Mouse (Mus musculus) neural tube, embryonic 14.5 days (tissue): ENCODE measurements around the gene Cit. TPM values are rescaled to one million over a fixed set of nuclear protein-coding genes. Genes with fewer than 3 reads are reported as not detected.
"Not testable (repeated sequence)": the region's sequence is repeated elsewhere in the genome, so short reads cannot be mapped to it uniquely, and the experiment has no call there.

Source experiments
- ATAC-seq: fragments of 200-750 bp; cut with Nextera tagmentation; 2 replicates; pipeline ENCODE4 v1.8.0; 2017; ENCODE audit warnings: low read depth, mild to moderate bottlenecking, moderate TSS enrichment, moderate library complexity
- H3K27ac ChIP-seq: fragments of 300-500 bp; sonication (generic); 2 replicates; pipeline ENCODE4 v1.5.1; 2014; ENCODE audit warnings: low read depth, mild to moderate bottlenecking, control low read depth, low read length, moderate library complexity, mixed read lengths
- H3K27me3 ChIP-seq: fragments of 300-500 bp; sonication (generic); 2 replicates; pipeline ENCODE4 v1.6.1; 2014; ENCODE audit warnings: low read length; ENCODE audit not compliant: control insufficient read depth, insufficient read depth
- H3K36me3 ChIP-seq: fragments of 300-500 bp; sonication (generic); 2 replicates; pipeline ENCODE4 v1.6.1; 2014; ENCODE audit warnings: low read length, mixed read lengths; ENCODE audit not compliant: control insufficient read depth, insufficient read depth
- H3K4me1 ChIP-seq: fragments of 300-500 bp; sonication (generic); 2 replicates; pipeline ENCODE4 v1.6.1; 2014; ENCODE audit warnings: low read length; ENCODE audit not compliant: control insufficient read depth, insufficient read depth
- H3K4me2 ChIP-seq: fragments of 300-500 bp; sonication (generic); 2 replicates; pipeline ENCODE4 v1.6.1; 2014; ENCODE audit warnings: mild to moderate bottlenecking, low read depth, low read length, control low read depth
- H3K4me3 ChIP-seq: fragments of 300-500 bp; sonication (generic); 2 replicates; pipeline ENCODE4 v1.5.1; 2014; ENCODE audit warnings: low read depth, low read length, control low read depth, mixed read lengths
- H3K9ac ChIP-seq: fragments of 300-500 bp; sonication (generic); replicated peaks from 2 replicates; pipeline ENCODE4 v1.6.1; 2014; ENCODE audit warnings: low read depth, mild to moderate bottlenecking, control low read depth, low read length, mixed read lengths
- H3K9me3 ChIP-seq: fragments of 300-500 bp; sonication (generic); 2 replicates; pipeline ENCODE4 v1.6.1; 2016; ENCODE audit warnings: low read length; ENCODE audit not compliant: control insufficient read depth
- WGBS: fragments of 180-500 bp; shearing (Covaris S2); extraction: QIAGEN DNeasy Blood & Tissue Kit; methylation state at CpG from one replicate; pipeline ENCODE4 v1.1.7; 2014; 5-methylcytosine and 5-hydroxymethylcytosine counted together
- polyA plus RNA-seq: library from polyadenylated mRNA; unstranded; fragments of >200 nt; fragmentation: Nextera tagmentation; extraction: Ambion mirVana; gene quantifications from 2 replicates; pipeline ENCODE4 v1.2.1, GENCODE M21; 2014

Cit gene
- polyA plus RNA-seq, 1 experiment from 2014 or later: 34.0 TPM

GRCm38 (mm10) chr5:115832754-115833153, 12.3 kb upstream of the Cit start:
- no peak overlapping the region for H3K9ac ChIP-seq
- H3K36me3 ChIP-seq: no peaks in the 10 kb centered on the region
- no peaks in the 10 kb centered on the region for H3K4me1 ChIP-seq
- WGBS: 94% methylated on average over 2 of the region's 2 CpGs
- no peak overlapping the region for H3K4me2 ChIP-seq
- H3K9me3 ChIP-seq: no peaks in the 10 kb centered on the region
- no peak overlapping the region for H3K4me3 ChIP-seq
- H3K27ac ChIP-seq: no peak overlapping the region
- no peaks in the 10 kb centered on the region for H3K27me3 ChIP-seq
- no peak for ATAC-seq

DNA sequence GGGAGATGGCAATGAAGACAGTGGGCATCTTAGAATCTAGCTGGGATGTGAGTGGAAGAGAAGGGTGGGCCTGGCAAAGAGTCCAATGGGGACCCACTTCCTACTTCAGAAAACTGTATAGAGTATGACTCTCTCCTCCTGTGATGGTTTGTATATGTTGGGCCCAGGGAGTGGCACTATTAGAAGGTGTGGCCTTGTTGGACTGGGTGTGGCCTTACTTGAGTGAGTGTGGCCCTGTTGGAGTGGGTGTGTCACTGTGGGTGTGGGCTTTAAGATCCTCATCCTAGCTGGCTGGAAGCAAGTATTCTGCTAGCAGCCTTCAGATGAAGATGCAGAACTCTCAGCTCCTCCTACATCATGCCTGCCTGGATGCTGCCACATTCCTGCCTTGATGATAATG, 11.3 kb upstream of the Cit start:
- not testable (repeated sequence) for ATAC-seq, H3K4me1 ChIP-seq, H3K36me3 ChIP-seq, H3K4me3 ChIP-seq, H3K27ac ChIP-seq, H3K27me3 ChIP-seq, H3K4me2 ChIP-seq, H3K9me3 ChIP-seq, H3K9ac ChIP-seq

- Histone ChIP-seq H3K4me1 (no peaks in the 10 kb centered on the region), H3K36me3 (no peaks in the 10 kb centered on the region), H3K4me3 (no peak overlapping the region), H3K27ac (no peak overlapping the region), H3K4me2 (no peak overlapping the region), H3K9ac (no peak overlapping the region), H3K27me3 (no peaks in the 10 kb centered on the region), H3K9me3 (no peaks in the 10 kb centered on the region)
- WGBS: 62% methylated on average over 7 of the region's 7 CpGs
- ATAC-seq: no peak
Measured at GRCm38 (mm10) chr5:115835291-115835690, 9.8 kb upstream of the Cit start.

DNA sequence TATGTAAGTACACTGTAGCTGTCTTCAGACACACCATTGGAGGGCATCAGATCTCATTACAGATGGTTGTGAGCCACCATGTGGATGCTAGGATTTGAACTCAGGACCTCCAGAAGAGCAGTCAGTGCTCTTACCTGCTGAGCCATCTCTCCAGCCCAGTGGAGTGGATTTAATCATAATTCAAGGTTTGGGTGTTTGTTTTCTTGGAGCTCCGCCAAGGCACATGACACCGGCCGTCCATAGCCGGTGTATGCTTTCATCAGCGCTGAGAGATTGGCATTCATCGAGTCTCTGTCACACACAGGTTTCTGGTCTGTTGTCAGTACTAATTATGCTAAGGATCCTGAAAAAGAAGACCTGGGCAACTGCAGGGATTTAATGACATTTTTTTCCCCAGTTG, 7.0 kb upstream of the Cit start:
- no peaks in the 10 kb centered on the region for H3K27me3 ChIP-seq
- H3K9ac ChIP-seq: no peak overlapping the region
- no peak overlapping the region for H3K27ac ChIP-seq
- H3K4me2 ChIP-seq: no peak overlapping the region
- no peaks in the 10 kb centered on the region for H3K4me1 ChIP-seq
- no peaks in the 10 kb centered on the region for H3K36me3 ChIP-seq
- no peaks in the 10 kb centered on the region for H3K9me3 ChIP-seq
- ATAC-seq: no peak
- WGBS: 84% methylated on average over 6 of the region's 6 CpGs
- H3K4me3 ChIP-seq: no peak overlapping the region

- Histone ChIP-seq H3K36me3 (no peaks in the 10 kb centered on the region), H3K9me3 (no peaks in the 10 kb centered on the region), H3K27ac (no peak overlapping the region), H3K4me3 (no peak overlapping the region), H3K9ac (no peak overlapping the region), H3K4me2 (no peak overlapping the region), H3K4me1 (peaks cover 5% of the 10 kb centered on the region; the same call in 1 of the 2 replicates), H3K27me3 (no peaks in the 10 kb centered on the region)
- no peak for ATAC-seq
- 91% methylated on average over 4 of the region's 5 CpGs for WGBS
Measured at GRCm38 (mm10) chr5:115840453-115840852, 4.6 kb upstream of the Cit start.

DNA sequence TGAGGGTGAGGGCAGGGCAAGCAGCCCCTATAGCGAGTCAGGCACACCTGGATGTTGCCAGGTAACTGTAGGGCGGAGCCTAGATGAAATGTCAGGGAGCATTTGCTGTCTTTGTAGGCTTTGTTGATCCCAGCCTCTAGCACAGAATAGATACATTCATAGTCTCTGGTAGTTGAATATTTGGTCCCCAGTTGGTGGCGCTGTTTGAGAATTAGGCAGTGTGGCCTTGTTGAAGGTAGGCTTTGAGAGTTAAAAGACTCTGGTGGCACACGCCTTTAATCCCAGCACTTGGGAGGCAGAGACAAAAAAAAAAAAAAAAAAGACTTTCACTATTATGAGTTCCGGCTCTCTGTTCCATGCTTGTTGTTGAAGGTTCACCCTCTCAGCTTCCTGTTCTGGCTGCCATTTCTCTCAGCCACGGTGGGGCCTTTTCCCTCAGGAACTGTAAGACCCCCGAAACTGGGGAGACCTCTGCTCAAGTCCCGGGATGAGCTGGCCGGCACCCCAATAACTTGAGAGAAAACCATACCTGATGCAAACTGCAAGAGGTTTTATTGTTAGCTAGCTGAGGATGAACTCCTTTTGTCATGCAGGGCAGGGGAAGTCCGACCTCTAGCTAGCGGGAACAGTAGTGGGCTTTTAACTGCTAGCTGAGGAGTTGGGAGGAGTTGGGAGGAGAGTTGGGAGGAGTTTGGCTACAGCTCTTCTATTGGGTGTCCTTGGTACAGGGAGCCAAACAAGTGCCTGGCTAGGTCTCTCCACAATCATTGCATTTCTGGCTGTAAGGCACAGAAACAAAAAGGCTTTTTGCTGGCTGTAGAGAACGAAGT, 3.9 kb upstream of the Cit start:
- WGBS: 75% methylated on average over 12 of the region's 12 CpGs
- ATAC-seq: no peak
- H3K27ac ChIP-seq: no peak overlapping the region
- H3K36me3 ChIP-seq: no peaks in the 10 kb centered on the region
- H3K4me3 ChIP-seq: no peak overlapping the region
- H3K9me3 ChIP-seq: no peaks in the 10 kb centered on the region
- no peak overlapping the region for H3K4me2 ChIP-seq
- no peak overlapping the region for H3K9ac ChIP-seq
- H3K27me3 ChIP-seq: no peaks in the 10 kb centered on the region
- peaks cover 5% of the 10 kb centered on the region; the same call in 1 of the 2 replicates for H3K4me1 ChIP-seq

GRCm38 (mm10) chr5:115844368-115844765, 711 bp upstream of the Cit start:
- Histone ChIP-seq H3K9ac (peak overlapping the region; percentile 34; the same call in 1 of the 2 replicates), H3K4me3 (peak overlapping the region; percentile 42), H3K27ac (no peak overlapping the region), H3K4me1 (peaks cover 5% of the 10 kb centered on the region; the same call in 1 of the 2 replicates), H3K4me2 (peak overlapping the region; percentile 57), H3K9me3 (no peaks in the 10 kb centered on the region), H3K36me3 (no peaks in the 10 kb centered on the region), H3K27me3 (no peaks in the 10 kb centered on the region)
- WGBS: 6% methylated on average over 12 of the region's 12 CpGs
- ATAC-seq: no peak

DNA sequence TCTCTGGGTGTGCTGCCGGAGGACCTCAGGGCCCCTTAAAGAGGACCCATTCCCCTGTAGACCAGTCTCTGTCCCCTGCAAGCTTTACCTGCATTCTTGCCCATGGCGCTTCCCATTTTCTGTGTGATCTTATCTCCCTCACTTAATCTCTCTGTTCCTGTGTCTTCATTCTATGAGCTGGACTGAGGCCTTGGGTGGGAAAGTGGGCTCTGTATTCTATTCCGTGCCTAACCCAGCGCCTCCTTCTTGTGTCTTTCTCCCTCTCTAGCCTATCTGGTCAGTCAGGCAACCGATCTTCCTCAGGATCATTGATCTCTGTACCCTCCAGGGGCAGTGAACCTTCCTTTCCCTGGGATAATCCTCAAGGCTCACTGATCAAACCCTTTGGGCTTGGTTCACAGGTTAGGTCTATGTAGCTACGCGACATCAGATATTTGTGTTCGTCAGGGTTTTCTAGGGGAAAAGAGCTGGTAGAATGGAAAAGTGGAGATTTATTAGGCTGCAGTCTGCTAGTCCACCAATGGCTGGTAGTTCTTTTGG, 627 bp downstream of the Cit start:
- no peaks in the 10 kb centered on the region for H3K9me3 ChIP-seq
- peaks cover 5% of the 10 kb centered on the region; the same call in 1 of the 2 replicates for H3K4me1 ChIP-seq
- H3K27ac ChIP-seq: no peak overlapping the region
- no peaks in the 10 kb centered on the region for H3K27me3 ChIP-seq
- H3K36me3 ChIP-seq: no peaks in the 10 kb centered on the region
- WGBS: 31% methylated on average over 8 of the region's 8 CpGs
- ATAC-seq: no peak
- no peak overlapping the region for H3K9ac ChIP-seq
- peak overlapping the region; percentile 42 for H3K4me3 ChIP-seq
- peak overlapping the region; percentile 57 for H3K4me2 ChIP-seq

- WGBS: 91% methylated on average over 8 of the region's 8 CpGs
- Histone ChIP-seq H3K4me3 (no peak overlapping the region), H3K9me3 (no peaks in the 10 kb centered on the region), H3K36me3 (no peaks in the 10 kb centered on the region), H3K27me3 (no peaks in the 10 kb centered on the region), H3K4me1 (peaks cover 5% of the 10 kb centered on the region; the same call in 1 of the 2 replicates), H3K4me2 (no peak overlapping the region), H3K27ac (no peak overlapping the region), H3K9ac (no peak overlapping the region)
- ATAC-seq: no peak
Measured at GRCm38 (mm10) chr5:115847166-115847565, 2.1 kb downstream of the Cit start.
